Mouse (Mus musculus): Measurements from ENCODE around the gene Rpl13a. TPM values are rescaled to one million over a fixed set of nuclear protein-coding genes. Genes with fewer than 3 reads are reported as not detected.
"Not testable (repeated sequence)": the region's sequence is repeated elsewhere in the genome, so short reads cannot be mapped to it uniquely, and the experiment has no call there.

Gene Rpl13a
- polyA plus RNA-seq, 1 experiment from 2014 or later = 762 TPM

DNA sequence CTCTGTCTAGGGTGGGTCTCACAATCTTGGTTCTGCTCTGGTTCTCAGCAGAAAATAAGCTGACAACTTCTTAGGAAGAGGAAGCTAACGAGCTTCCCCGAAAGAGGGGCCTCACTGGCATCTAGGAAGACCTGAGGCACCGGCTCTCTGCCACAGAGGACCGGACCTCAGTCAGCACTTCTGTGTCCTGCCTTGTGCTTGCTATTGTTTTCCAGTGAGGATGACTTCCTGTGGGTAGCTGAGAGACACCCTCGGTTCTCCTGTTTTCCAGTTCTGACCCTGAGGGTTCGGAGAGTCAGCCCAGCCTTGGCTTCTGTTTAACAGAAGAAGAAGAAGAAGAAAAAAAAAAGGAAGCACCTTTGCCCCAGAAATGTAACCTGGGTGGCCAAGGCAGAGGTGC, 31.1 kb downstream of the Rpl13a start:
- no peak overlapping the region for H3K4me3 ChIP-seq
- no peaks in the 10 kb centered on the region for H3K36me3 ChIP-seq
- ATAC-seq (replicated peaks; ENCODE audit: insufficient number of reproducible peaks, insufficient read depth, low FRiP score, low read depth) = no peak
- H3K4me1 ChIP-seq (replicated peaks) = peaks cover 7% of the 10 kb centered on the region; the same call in 1 of the 2 replicates
- H3K9me3 ChIP-seq (replicated peaks) = no peaks in the 10 kb centered on the region
- peak overlapping the region; percentile 14; the same call in 1 of the 2 replicates for H3K27ac ChIP-seq
- H3K9ac ChIP-seq = no peak overlapping the region
- no peak overlapping the region for H3K4me2 ChIP-seq
- H3K27me3 ChIP-seq = no peaks in the 10 kb centered on the region
- WGBS = 50% methylated on average over 6 of the region's 6 CpGs

GRCm38 (mm10) chr7:45095965-45096364, 32.6 kb downstream of the Rpl13a start:
- 93% methylated on average over 14 of the region's 14 CpGs for WGBS
- H3K4me3 ChIP-seq; H3K9me3 ChIP-seq (replicated peaks); H3K9ac ChIP-seq; ATAC-seq (replicated peaks; ENCODE audit: insufficient number of reproducible peaks, insufficient read depth, low FRiP score, low read depth); H3K27ac ChIP-seq; H3K36me3 ChIP-seq; H3K4me2 ChIP-seq; H3K27me3 ChIP-seq: not testable (repeated sequence)
- peaks cover 14% of the 10 kb centered on the region for H3K4me1 ChIP-seq (replicated peaks)

- Histone ChIP-seq H3K4me3 (no peak overlapping the region), H3K27me3 (no peaks in the 10 kb centered on the region), H3K36me3 (no peaks in the 10 kb centered on the region), H3K4me1 (replicated peaks) (peaks cover 20% of the 10 kb centered on the region), H3K27ac (no peak overlapping the region), H3K9ac (no peak overlapping the region), H3K9me3 (replicated peaks) (no peaks in the 10 kb centered on the region), H3K4me2 (no peak overlapping the region)
- 62% methylated on average over 6 of the region's 6 CpGs for WGBS
- ATAC-seq (replicated peaks; ENCODE audit: insufficient number of reproducible peaks, insufficient read depth, low FRiP score, low read depth) = no peak
These were observed 33.2 kb downstream of the Rpl13a start for GRCm38 (mm10) chr7:45095367-45095766.

DNA sequence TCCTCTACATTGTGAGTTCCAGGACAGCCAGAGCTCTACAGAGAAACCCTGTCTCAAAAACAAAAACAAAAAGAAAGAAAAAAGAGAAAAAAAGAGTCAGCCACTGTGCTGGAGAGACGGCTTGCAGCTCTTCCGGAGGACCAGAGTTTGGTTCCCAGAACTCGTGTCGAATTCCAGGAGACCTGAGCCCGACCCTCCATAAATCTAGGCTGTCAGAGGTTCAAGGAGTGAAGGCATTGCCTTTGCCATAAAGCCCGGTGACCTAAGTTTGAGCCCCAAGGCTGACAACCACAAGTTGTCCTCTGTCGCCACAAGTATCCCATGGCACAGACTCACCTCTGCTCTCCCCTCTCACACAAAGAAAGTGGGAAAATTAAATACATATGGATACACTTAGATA, 34.4 kb downstream of the Rpl13a start:
- ATAC-seq (replicated peaks; ENCODE audit: insufficient number of reproducible peaks, insufficient read depth, low FRiP score, low read depth) = no peak
- peaks cover 23% of the 10 kb centered on the region for H3K4me1 ChIP-seq (replicated peaks)
- H3K9ac ChIP-seq = no peak overlapping the region
- no peaks in the 10 kb centered on the region for H3K36me3 ChIP-seq
- H3K4me3 ChIP-seq = no peak overlapping the region
- no peak overlapping the region for H3K27ac ChIP-seq
- 57% methylated on average over 7 of the region's 7 CpGs for WGBS
- H3K9me3 ChIP-seq (replicated peaks) = no peaks in the 10 kb centered on the region
- no peaks in the 10 kb centered on the region for H3K27me3 ChIP-seq
- no peak overlapping the region for H3K4me2 ChIP-seq

DNA sequence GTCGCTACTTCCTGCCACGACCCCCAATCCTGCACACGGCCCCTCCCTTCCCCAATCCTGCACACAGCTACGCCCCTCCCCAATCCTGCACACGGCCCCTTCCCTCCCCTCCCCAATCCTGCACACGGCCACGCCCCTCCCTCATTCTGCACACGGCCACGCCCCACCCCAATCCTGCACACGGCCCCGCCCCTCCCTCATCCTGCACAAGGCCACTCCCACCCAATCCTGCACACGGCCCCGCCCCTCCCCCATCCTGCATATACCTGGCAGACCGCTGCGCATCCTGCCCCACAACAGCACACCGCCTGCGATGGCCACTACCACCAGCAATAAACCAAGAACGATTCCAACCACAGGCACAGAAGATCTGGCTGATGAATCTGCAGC, 35.0 kb downstream of the Rpl13a start:
- peaks cover 23% of the 10 kb centered on the region for H3K4me1 ChIP-seq (replicated peaks)
- no peak overlapping the region for H3K27ac ChIP-seq
- no peak for ATAC-seq (replicated peaks; ENCODE audit: insufficient number of reproducible peaks, insufficient read depth, low FRiP score, low read depth)
- H3K9me3 ChIP-seq (replicated peaks) = no peaks in the 10 kb centered on the region
- no peak overlapping the region for H3K4me2 ChIP-seq
- WGBS = 34% methylated on average over 18 of the region's 18 CpGs
- peaks cover 4% of the 10 kb centered on the region for H3K36me3 ChIP-seq
- H3K27me3 ChIP-seq = no peaks in the 10 kb centered on the region
- H3K4me3 ChIP-seq = no peak overlapping the region
- H3K9ac ChIP-seq = no peak overlapping the region

DNA sequence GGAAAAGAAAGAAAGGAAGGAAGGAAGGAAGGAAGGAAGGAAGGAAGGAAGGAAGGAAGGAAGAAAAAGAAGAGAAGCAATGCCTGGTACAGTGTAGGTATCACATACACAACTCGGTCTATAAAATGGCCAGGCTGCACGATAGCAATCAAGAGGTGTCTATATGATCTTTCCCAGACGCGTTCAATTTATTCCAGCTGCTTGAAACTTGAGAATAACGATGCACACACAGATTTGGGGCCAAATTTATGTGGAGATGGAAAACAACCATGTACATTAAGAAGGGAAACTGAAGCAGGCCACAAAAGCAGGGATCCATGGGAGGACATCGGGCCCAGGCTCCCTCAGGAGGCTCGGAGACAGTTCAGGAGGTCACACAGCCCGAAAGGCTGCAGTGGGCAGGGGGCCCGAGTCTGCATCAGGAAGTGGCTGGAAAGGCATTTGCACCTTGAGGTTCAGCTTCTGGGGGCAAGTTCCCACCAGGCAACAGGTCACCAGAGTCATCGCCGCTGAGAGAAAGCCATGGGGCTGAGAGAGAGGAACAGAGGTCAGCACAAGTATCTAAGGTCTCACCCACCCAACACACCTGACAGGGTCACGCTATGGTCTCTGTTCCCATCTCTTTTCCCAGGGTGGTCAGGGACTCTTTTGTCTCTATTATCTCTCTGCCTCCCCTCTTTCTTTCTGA, 35.6 kb downstream of the Rpl13a start:
- H3K4me2 ChIP-seq = no peak overlapping the region
- WGBS = 56% methylated on average over 12 of the region's 12 CpGs

DNA sequence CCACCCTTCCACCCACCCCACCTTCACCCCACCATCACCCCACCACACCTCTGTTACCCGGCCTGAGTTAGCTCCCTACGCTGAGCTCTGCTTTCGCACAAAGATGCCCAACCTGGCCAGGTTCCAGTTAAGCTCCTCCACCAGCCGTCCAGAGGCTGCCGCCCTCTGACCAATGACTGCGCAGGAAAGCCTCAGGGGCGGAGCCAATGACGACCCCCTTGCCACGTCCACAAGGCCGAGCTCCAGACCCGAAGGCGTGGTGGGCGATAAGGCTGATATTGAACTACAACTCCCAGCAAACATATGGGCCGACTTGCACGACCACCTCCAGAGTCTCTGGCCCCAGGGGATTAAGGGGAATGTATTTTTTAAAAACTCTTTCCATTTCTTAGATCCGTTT, 36.5 kb downstream of the Rpl13a start, which contains the start of gene Rcn3:
Gene Rcn3 (minus strand): TSS at position 174 of the 400 bp plus-strand sequence.
- Histone ChIP-seq H3K4me2 (peak within 1 kb of the TSS; percentile 73), H3K4me1 (replicated peaks) (peaks cover 23% of the 10 kb centered on the region), H3K4me3 (peak within 1 kb of the TSS; percentile 59), H3K9me3 (replicated peaks) (no peaks in the 10 kb centered on the region), H3K27me3 (no peaks in the 10 kb centered on the region), H3K27ac (peak within 1 kb of the TSS; percentile 81), H3K9ac (peak within 1 kb of the TSS; percentile 54), H3K36me3 (peaks cover 19% of the 10 kb centered on the region)
- under 1% methylated on average over 16 of the region's 16 CpGs for WGBS
- ATAC-seq (replicated peaks; ENCODE audit: insufficient number of reproducible peaks, insufficient read depth, low FRiP score, low read depth) = peak; percentile 94

More for the DNA sequence above, 35.6 kb downstream of the Rpl13a start:
- H3K9ac ChIP-seq = no peak overlapping the region
- no peaks in the 10 kb centered on the region for H3K9me3 ChIP-seq (replicated peaks)
- no peaks in the 10 kb centered on the region for H3K27me3 ChIP-seq
- no peak overlapping the region for H3K4me3 ChIP-seq
- peaks cover 10% of the 10 kb centered on the region for H3K36me3 ChIP-seq
- ATAC-seq (replicated peaks; ENCODE audit: insufficient number of reproducible peaks, insufficient read depth, low FRiP score, low read depth) = no peak
- H3K4me1 ChIP-seq (replicated peaks) = peaks cover 23% of the 10 kb centered on the region
- H3K27ac ChIP-seq = 0 out of 2 replicates have a peak overlapping the region, but pooled peaks have one; percentile 1

DNA sequence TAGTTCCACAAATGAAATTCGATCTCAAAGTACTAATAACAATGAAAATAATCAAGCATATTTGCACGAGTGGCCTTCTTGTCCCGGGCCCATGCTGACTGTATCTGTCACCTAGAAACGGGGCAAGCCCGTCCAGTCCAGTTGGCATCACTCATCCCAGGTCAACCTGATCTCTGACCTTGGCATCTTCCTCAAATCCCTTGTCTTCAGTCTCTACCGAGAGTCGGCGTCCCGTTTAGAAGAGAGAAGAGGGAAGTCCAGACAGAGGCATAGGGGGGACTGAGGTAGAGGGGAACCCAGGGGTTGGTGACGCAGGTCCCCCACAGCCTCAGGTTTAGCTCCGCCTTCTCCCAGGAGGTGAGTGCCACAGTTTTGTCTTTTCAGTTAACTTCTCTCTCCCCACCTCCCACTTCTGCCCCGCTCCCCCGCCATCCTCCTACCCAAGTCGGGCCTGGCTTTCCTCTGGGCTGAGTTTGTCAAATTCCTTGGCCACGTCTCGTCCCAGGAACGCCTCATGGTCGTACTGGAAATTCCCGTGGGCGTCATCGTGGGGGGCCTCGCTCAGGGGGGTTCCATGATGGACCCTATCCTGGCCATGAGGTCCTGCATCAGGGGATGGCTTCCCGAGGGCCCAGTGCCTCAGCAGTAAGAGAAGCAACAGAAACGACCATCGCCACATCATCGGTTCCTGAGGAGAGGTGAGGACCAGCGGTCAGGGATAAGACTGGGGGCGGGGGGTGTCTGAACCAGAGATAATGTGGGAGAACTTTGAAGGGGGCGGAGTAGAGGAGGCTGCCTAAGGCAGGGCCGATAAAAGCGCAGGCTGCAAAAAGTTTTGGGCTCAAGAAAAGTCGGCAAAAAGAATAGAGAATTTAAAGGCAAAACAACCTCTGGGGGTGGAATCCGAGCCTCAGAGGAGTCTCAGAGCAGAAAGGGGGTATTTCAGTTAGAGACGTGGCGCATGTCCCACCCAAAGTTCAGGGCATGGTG, 37.3 kb downstream of the Rpl13a start:
- Histone ChIP-seq H3K4me2 (peak overlapping the region; percentile 73), H3K4me3 (peak overlapping the region; percentile 59), H3K9me3 (replicated peaks) (no peaks in the 10 kb centered on the region), H3K27ac (peak overlapping the region; percentile 81), H3K27me3 (no peaks in the 10 kb centered on the region), H3K4me1 (replicated peaks) (peaks cover 23% of the 10 kb centered on the region), H3K36me3 (peaks cover 26% of the 10 kb centered on the region), H3K9ac (peak overlapping the region; percentile 54)
- peak; percentile 58 for ATAC-seq (replicated peaks; ENCODE audit: insufficient number of reproducible peaks, insufficient read depth, low FRiP score, low read depth)
- 10% methylated on average over 35 of the region's 35 CpGs for WGBS

GRCm38 (mm10) chr7:45090251-45090977, 38.1 kb downstream of the Rpl13a start:
- Histone ChIP-seq H3K36me3 (peaks cover 35% of the 10 kb centered on the region), H3K27ac (no peak overlapping the region), H3K9me3 (replicated peaks) (no peaks in the 10 kb centered on the region), H3K4me1 (replicated peaks) (peaks cover 23% of the 10 kb centered on the region), H3K4me3 (peak overlapping the region; percentile 59), H3K9ac (peak overlapping the region; percentile 54), H3K4me2 (peak overlapping the region; percentile 73), H3K27me3 (no peaks in the 10 kb centered on the region)
- 69% methylated on average over 13 of the region's 13 CpGs for WGBS
- ATAC-seq (replicated peaks; ENCODE audit: insufficient number of reproducible peaks, insufficient read depth, low FRiP score, low read depth) = no peak

- no peaks in the 10 kb centered on the region for H3K9me3 ChIP-seq (replicated peaks)
- H3K9ac ChIP-seq = no peak overlapping the region
- WGBS = 90% methylated on average over 17 of the region's 17 CpGs
- H3K27ac ChIP-seq = no peak overlapping the region
- peaks cover 23% of the 10 kb centered on the region for H3K4me1 ChIP-seq (replicated peaks)
- peaks cover 44% of the 10 kb centered on the region for H3K36me3 ChIP-seq
- H3K4me3 ChIP-seq = no peak overlapping the region
- H3K4me2 ChIP-seq = no peak overlapping the region
- no peaks in the 10 kb centered on the region for H3K27me3 ChIP-seq
- ATAC-seq (replicated peaks; ENCODE audit: insufficient number of reproducible peaks, insufficient read depth, low FRiP score, low read depth) = no peak
These were observed 40.0 kb downstream of the Rpl13a start for GRCm38 (mm10) chr7:45088597-45088996.

- no peak overlapping the region for H3K9ac ChIP-seq
- 80% methylated on average over 4 of the region's 4 CpGs for WGBS
- H3K36me3 ChIP-seq = peaks cover 48% of the 10 kb centered on the region
- no peak overlapping the region for H3K4me3 ChIP-seq
- no peaks in the 10 kb centered on the region for H3K27me3 ChIP-seq
- no peak overlapping the region for H3K4me2 ChIP-seq
- peaks cover 10% of the 10 kb centered on the region for H3K4me1 ChIP-seq (replicated peaks)
- ATAC-seq (replicated peaks; ENCODE audit: insufficient number of reproducible peaks, insufficient read depth, low FRiP score, low read depth) = no peak
- no peak overlapping the region for H3K27ac ChIP-seq
- no peaks in the 10 kb centered on the region for H3K9me3 ChIP-seq (replicated peaks)
These were observed 42.5 kb downstream of the Rpl13a start for GRCm38 (mm10) chr7:45086084-45086483.
